In the genomic region with DNA sequence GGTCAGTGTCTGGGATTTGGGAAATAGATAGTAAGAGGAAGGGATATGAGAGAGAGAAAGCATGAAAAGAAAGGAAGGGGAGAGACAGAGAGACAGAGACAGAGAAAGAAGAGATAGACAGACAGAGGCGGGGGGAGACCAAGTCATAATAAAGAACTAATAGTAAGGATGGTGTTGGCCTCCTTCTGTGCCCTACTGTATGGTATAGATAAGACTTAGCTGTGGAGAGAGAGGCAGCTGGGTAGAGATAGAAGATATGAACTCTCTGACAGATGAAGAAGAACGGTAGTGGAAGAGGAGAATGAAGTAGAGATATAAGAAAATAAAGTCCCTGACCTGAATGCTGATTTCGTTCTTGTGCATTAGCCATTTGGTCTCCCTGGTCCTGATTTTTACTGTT, we compare ENCODE assay signal across 23 mouse cellular contexts.
A peak's percentile ranks its signal among the peaks of the same experiment; 100 is the strongest.
DNase-seq lines count a peak whose midpoint lies in the region; ATAC-seq and TF ChIP-seq lines count a peak whose summit lies in the region.
"Had no signal": no experiment of that assay in that cellular context is flagged by ENCODE, and none has a peak within 500 bp of the region (broad histone marks: within the 10 kb centered on the region; RNA-seq: fewer than 3 reads in every experiment).

No protein-coding gene starts in this region.

- no peak for DNase-seq in heart, embryonic 10.5 days (ENCODE audit: low spot score)
- peak; percentile 26 for DNase-seq in MEL (ENCODE audit: low read depth, low spot score)
- peak; percentile 46 for DNase-seq in c-Kit-positive CD71-positive TER-119-positive erythroid progenitor cells, embryonic 14.5 days (ENCODE audit: low spot score)
- no peak for DNase-seq in kidney, adult 9 months
- no peak for DNase-seq in lung, adult 18-20 months
- no peak for DNase-seq in ovary, postnatal 10 days (ENCODE audit: low spot score)
- DNase-seq: adrenal gland, adult 8-10 months; B cell, adult 2 months; cerebellum, adult 2 months; cerebellum, postnatal 10 days; forebrain, postnatal 0 days; gastrocnemius, postnatal 14 days; heart, postnatal 14 days had no signal

- H3K9me3 ChIP-seq in heart, embryonic 11.5 days (replicated peaks; ENCODE audit: control insufficient read depth, low read length) = no peaks in the 10 kb centered on the region
- H3K9me3 ChIP-seq in heart, embryonic 10.5 days = no peaks in the 10 kb centered on the region
- H3K9me3 ChIP-seq in MEL (replicated peaks; ENCODE audit: insufficient read depth, low read length) = no peaks in the 10 kb centered on the region
- no peaks in the 10 kb centered on the region for H3K9me3 ChIP-seq in liver, embryonic 15.5 days (replicated peaks)
- H3K9me3 ChIP-seq: embryonic facial prominence, embryonic 10.5 days; forebrain, embryonic 13.5 days; heart, embryonic 15.5 days; hindbrain, embryonic 10.5 days had no signal

- no peak for TF ChIP-seq RAD21 in MEL (IDR thresholded peaks at IDR 0.05; ENCODE audit: low read depth, low read length)

- TF ChIP-seq POLR2A in MEL (IDR thresholded peaks at IDR 0.05; ENCODE audit: control insufficient read depth in 1 of 2, insufficient read depth in 1 of 2, low read depth in 1 of 2, low read length in 2 of 2, poor library complexity in 1 of 2) = no peak

- peak; percentile 86 for ATAC-seq in heart, embryonic 11.5 days (replicated peaks; ENCODE audit: insufficient number of reproducible peaks, low FRiP score, low TSS enrichment)
- peak; percentile 100 for ATAC-seq in liver, embryonic 15.5 days (ENCODE audit: insufficient read depth)
- ATAC-seq: CD4-positive, CD25-positive, alpha-beta regulatory T cell, adult 4 months; forebrain, embryonic 13.5 days; forebrain, postnatal 0 days; Patski had no signal

- no peak overlapping the region for H3K4me3 ChIP-seq in heart, embryonic 11.5 days (ENCODE audit: low read depth, low read length)
- H3K4me3 ChIP-seq in heart, embryonic 10.5 days = no peak overlapping the region
- no peak overlapping the region for H3K4me3 ChIP-seq in MEL (ENCODE audit: control insufficient read depth in 1 of 2, insufficient read depth in 1 of 2, low read depth in 2 of 2, low read length in 2 of 2)
- no peak overlapping the region for H3K4me3 ChIP-seq in liver, embryonic 15.5 days (replicated peaks)
- H3K4me3 ChIP-seq: embryonic facial prominence, embryonic 10.5 days; forebrain, embryonic 13.5 days; heart, embryonic 15.5 days; hindbrain, embryonic 10.5 days had no signal

- H3K4me2 ChIP-seq in heart, embryonic 11.5 days = no peak overlapping the region
- peak overlapping the region; percentile 37 for H3K4me2 ChIP-seq in liver, embryonic 15.5 days
- H3K4me2 ChIP-seq: forebrain, embryonic 13.5 days; heart, embryonic 15.5 days; hindbrain, embryonic 14.5 days had no signal

- H3K79me2 ChIP-seq in MEL (ENCODE audit: control insufficient read depth, insufficient read depth, low read length, poor library complexity) = no peaks in the 10 kb centered on the region

- peak in 1 of 2 experiments; percentile 55; a peak in 2 of 4 replicates for TF ChIP-seq EP300 in MEL (IDR thresholded peaks at IDR 0.05; ENCODE audit: low read depth in 1 of 2, low read length in 2 of 2)

- H3K36me3 ChIP-seq in heart, embryonic 11.5 days (ENCODE audit: control insufficient read depth, insufficient read depth, low read length) = no peaks in the 10 kb centered on the region
- no peaks in the 10 kb centered on the region for H3K36me3 ChIP-seq in heart, embryonic 10.5 days
- H3K36me3 ChIP-seq in MEL (ENCODE audit: control insufficient read depth in 1 of 2, insufficient read depth in 2 of 2, low read length in 2 of 2) = no peaks in the 10 kb centered on the region; a peak in 1 of 4 replicates
- H3K36me3 ChIP-seq in liver, embryonic 15.5 days (replicated peaks) = no peaks in the 10 kb centered on the region
- H3K36me3 ChIP-seq: embryonic facial prominence, embryonic 10.5 days; G1E; heart, embryonic 15.5 days; hindbrain, embryonic 10.5 days had no signal

- H3K9ac ChIP-seq in heart, embryonic 11.5 days (ENCODE audit: low read depth, low read length) = no peak overlapping the region
- no peak overlapping the region for H3K9ac ChIP-seq in MEL (ENCODE audit: control insufficient read depth, low read depth, low read length, poor library complexity, severe bottlenecking)
- no peak overlapping the region for H3K9ac ChIP-seq in liver, embryonic 15.5 days
- H3K9ac ChIP-seq: forebrain, embryonic 13.5 days; forebrain, postnatal 0 days; heart, embryonic 15.5 days; hindbrain, embryonic 14.5 days had no signal

- no peaks in the 10 kb centered on the region for H3K27me3 ChIP-seq in heart, embryonic 11.5 days (ENCODE audit: control insufficient read depth, insufficient read depth, low read length)
- no peaks in the 10 kb centered on the region for H3K27me3 ChIP-seq in heart, embryonic 10.5 days (ENCODE audit: insufficient read depth, poor library complexity, severe bottlenecking)
- no peaks in the 10 kb centered on the region for H3K27me3 ChIP-seq in MEL (ENCODE audit: control insufficient read depth in 1 of 2, insufficient read depth in 2 of 2, low read length in 2 of 2)
- no peaks in the 10 kb centered on the region for H3K27me3 ChIP-seq in liver, embryonic 15.5 days
- H3K27me3 ChIP-seq: forebrain, embryonic 13.5 days; heart, embryonic 15.5 days had no signal

- 71% methylated on average over 3 of the region's 3 CpGs for WGBS in heart, embryonic 11.5 days (ENCODE audit: insufficient replicate concordance)
- 70% methylated on average over 3 of the region's 3 CpGs for WGBS in heart, embryonic 10.5 days
- WGBS in liver, embryonic 15.5 days (ENCODE audit: insufficient replicate concordance) = 35% methylated on average over 3 of the region's 3 CpGs

- no peak for TF ChIP-seq CTCF in MEL (IDR thresholded peaks at IDR 0.05 in 2 of 3, conservative IDR thresholded peaks at IDR 0.05 in 1 of 3; ENCODE audit: control insufficient read depth in 1 of 3, insufficient read depth in 1 of 3, low read depth in 2 of 3, low read length in 3 of 3, poor library complexity in 1 of 3, severe bottlenecking in 1 of 3)

- H3K27ac ChIP-seq in heart, embryonic 11.5 days (ENCODE audit: low read depth, low read length) = no peak overlapping the region
- no peak overlapping the region for H3K27ac ChIP-seq in heart, embryonic 10.5 days
- no peak overlapping the region for H3K27ac ChIP-seq in MEL (ENCODE audit: control insufficient read depth, low read depth, low read length)
- H3K27ac ChIP-seq in liver, embryonic 15.5 days (replicated peaks) = peak overlapping the region; percentile 62; the same call in 1 of the 2 replicates
- H3K27ac ChIP-seq: embryonic facial prominence, embryonic 10.5 days; forebrain, embryonic 13.5 days; heart, embryonic 15.5 days; hindbrain, embryonic 10.5 days; hindbrain, embryonic 14.5 days had no signal

- H3K4me1 ChIP-seq in heart, embryonic 11.5 days (ENCODE audit: control insufficient read depth, insufficient read depth, low read length) = no peaks in the 10 kb centered on the region
- no peaks in the 10 kb centered on the region for H3K4me1 ChIP-seq in heart, embryonic 10.5 days
- H3K4me1 ChIP-seq in MEL (ENCODE audit: control insufficient read depth in 1 of 2, insufficient read depth in 2 of 2, low read length in 2 of 2) = no peaks in the 10 kb centered on the region
- H3K4me1 ChIP-seq in liver, embryonic 15.5 days (replicated peaks) = peaks cover 5% of the 10 kb centered on the region
- H3K4me1 ChIP-seq: embryonic facial prominence, embryonic 10.5 days; forebrain, embryonic 13.5 days; heart, embryonic 15.5 days; hindbrain, embryonic 10.5 days had no signal

TF ChIP-seq in MEL, 35 proteins besides CTCF, POLR2A, EP300 and RAD21:
- TF ChIP-seq UBTF (IDR thresholded peaks at IDR 0.05; ENCODE audit: borderline replicate concordance, insufficient read depth, low read depth, low read length) (no peak), GATA1 (IDR thresholded peaks at IDR 0.05; ENCODE audit: low read depth, low read length) (peak; percentile 47; the same call in 1 of the 2 replicates), ZMIZ1 (IDR thresholded peaks at IDR 0.05; ENCODE audit: low read depth, low read length) (no peak), TCF12 (IDR thresholded peaks at IDR 0.05; ENCODE audit: low read depth, low read length) (peak; percentile 57), MAX (IDR thresholded peaks at IDR 0.05; ENCODE audit: low read length) (no peak), TBP (IDR thresholded peaks at IDR 0.05; ENCODE audit: low read depth, low read length) (no peak)

Comparison
In these comparisons a context has a peak if more than half of its experiments do, and no peak if none do; other contexts are left out.
1. DNase-seq: peak in MEL (single experiment) and c-Kit-positive CD71-positive TER-119-positive erythroid progenitor cells, embryonic 14.5 days (single experiment); none in heart, embryonic 10.5 days (single experiment), kidney, adult 9 months (single experiment), lung, adult 18-20 months (0 of 2) and ovary, postnatal 10 days (single experiment).